Mouse (Mus musculus): ENCODE results near the gene Rexo4. TPM values are rescaled to one million over a fixed set of nuclear protein-coding genes. Genes with fewer than 3 reads are reported as not detected.

The Rexo4 gene
- polyA plus RNA-seq, 1 experiment from 2014 or later: 53.9 TPM

GRCm38 (mm10) chr2:26919684-26920083 lies 44.5 kb downstream of the Rexo4 start:
- H3K9me3 ChIP-seq (ENCODE audit: control insufficient read depth, low read length): no peaks in the 10 kb centered on the region
- no peak overlapping the region for H3K4me2 ChIP-seq (ENCODE audit: low read depth, low read length, severe bottlenecking)
- WGBS: 92% methylated on average over 3 of the region's 3 CpGs
- peaks cover 14% of the 10 kb centered on the region for H3K4me1 ChIP-seq (replicated peaks; ENCODE audit: control insufficient read depth, insufficient read depth, low read length)
- no peak overlapping the region for H3K27ac ChIP-seq (ENCODE audit: low read depth, low read length)
- H3K36me3 ChIP-seq (ENCODE audit: control insufficient read depth, insufficient read depth, low read length): peaks cover 19% of the 10 kb centered on the region
- DNase-seq (ENCODE audit: low spot score) (no peak), ATAC-seq (replicated peaks; ENCODE audit: low FRiP score) (no peak)
- no peak overlapping the region for H3K4me3 ChIP-seq (ENCODE audit: low read depth, low read length)
- H3K27me3 ChIP-seq (ENCODE audit: control insufficient read depth, insufficient read depth, low read length): no peaks in the 10 kb centered on the region
- no peak overlapping the region for H3K9ac ChIP-seq (ENCODE audit: low read length)

GRCm38 (mm10) chr2:26916738-26917137 lies 47.4 kb downstream of the Rexo4 start:
- Histone ChIP-seq H3K4me2 (ENCODE audit: low read depth, low read length, severe bottlenecking) (peak overlapping the region; percentile 99), H3K27me3 (ENCODE audit: control insufficient read depth, insufficient read depth, low read length) (no peaks in the 10 kb centered on the region), H3K27ac (ENCODE audit: low read depth, low read length) (no peak overlapping the region; the same call in 1 of the 2 replicates), H3K4me1 (replicated peaks; ENCODE audit: control insufficient read depth, insufficient read depth, low read length) (peaks cover 19% of the 10 kb centered on the region), H3K36me3 (ENCODE audit: control insufficient read depth, insufficient read depth, low read length) (peaks cover 34% of the 10 kb centered on the region), H3K9me3 (ENCODE audit: control insufficient read depth, low read length) (no peaks in the 10 kb centered on the region), H3K9ac (ENCODE audit: low read length) (peak overlapping the region; percentile 76), H3K4me3 (ENCODE audit: low read depth, low read length) (peak overlapping the region; percentile 58)
- ATAC-seq (replicated peaks; ENCODE audit: low FRiP score): peak; percentile 28; the same call in 1 of the 2 replicates
- DNase-seq (ENCODE audit: low spot score): no peak
- WGBS: 4% methylated on average over 13 of the region's 13 CpGs

- DNase-seq (ENCODE audit: low spot score) (peak; percentile 85), ATAC-seq (replicated peaks; ENCODE audit: low FRiP score) (peak; percentile 82)
- Histone ChIP-seq H3K27me3 (ENCODE audit: control insufficient read depth, insufficient read depth, low read length) (no peaks in the 10 kb centered on the region), H3K9ac (ENCODE audit: low read length) (peak within 1 kb of the TSS; percentile 76), H3K4me2 (ENCODE audit: low read depth, low read length, severe bottlenecking) (peak within 1 kb of the TSS; percentile 99), H3K4me3 (ENCODE audit: low read depth, low read length) (peak within 1 kb of the TSS; percentile 58), H3K4me1 (replicated peaks; ENCODE audit: control insufficient read depth, insufficient read depth, low read length) (peaks cover 19% of the 10 kb centered on the region), H3K9me3 (ENCODE audit: control insufficient read depth, low read length) (no peaks in the 10 kb centered on the region), H3K36me3 (ENCODE audit: control insufficient read depth, insufficient read depth, low read length) (peaks cover 33% of the 10 kb centered on the region), H3K27ac (ENCODE audit: low read depth, low read length) (no peak within 1 kb of the TSS; the same call in 1 of the 2 replicates)
- WGBS: 2% methylated on average over 47 of the region's 47 CpGs
Measured at GRCm38 (mm10) chr2:26915927-26916728, 48.1 kb downstream of the Rexo4 start, which contains the start of the genes Surf2 and Surf1. Gene Surf2, plus strand, starts transcription at chr2:26916367. Gene Surf1, minus strand, starts transcription at chr2:26916530.

GRCm38 (mm10) chr2:26914148-26914941 lies 49.8 kb downstream of the Rexo4 start:
- H3K4me1 ChIP-seq (replicated peaks; ENCODE audit: control insufficient read depth, insufficient read depth, low read length): peaks cover 19% of the 10 kb centered on the region
- peaks cover 24% of the 10 kb centered on the region; the same call in 1 of the 2 replicates for H3K36me3 ChIP-seq (ENCODE audit: control insufficient read depth, insufficient read depth, low read length)
- 68% methylated on average over 8 of the region's 8 CpGs for WGBS
- no peaks in the 10 kb centered on the region for H3K9me3 ChIP-seq (ENCODE audit: control insufficient read depth, low read length)
- H3K27me3 ChIP-seq (ENCODE audit: control insufficient read depth, insufficient read depth, low read length): no peaks in the 10 kb centered on the region
- H3K27ac ChIP-seq (ENCODE audit: low read depth, low read length): no peak overlapping the region
- H3K9ac ChIP-seq (ENCODE audit: low read length): no peak overlapping the region
- no peak overlapping the region for H3K4me3 ChIP-seq (ENCODE audit: low read depth, low read length)
- ATAC-seq (replicated peaks; ENCODE audit: low FRiP score) (no peak), DNase-seq (ENCODE audit: low spot score) (no peak)
- no peak overlapping the region for H3K4me2 ChIP-seq (ENCODE audit: low read depth, low read length, severe bottlenecking)

- Histone ChIP-seq H3K9me3 (ENCODE audit: control insufficient read depth, low read length) (no peaks in the 10 kb centered on the region), H3K36me3 (ENCODE audit: control insufficient read depth, insufficient read depth, low read length) (peaks cover 21% of the 10 kb centered on the region; the same call in 1 of the 2 replicates), H3K4me2 (ENCODE audit: low read depth, low read length, severe bottlenecking) (no peak overlapping the region), H3K4me3 (ENCODE audit: low read depth, low read length) (no peak overlapping the region), H3K27ac (ENCODE audit: low read depth, low read length) (no peak overlapping the region), H3K4me1 (replicated peaks; ENCODE audit: control insufficient read depth, insufficient read depth, low read length) (peaks cover 22% of the 10 kb centered on the region), H3K27me3 (ENCODE audit: control insufficient read depth, insufficient read depth, low read length) (no peaks in the 10 kb centered on the region), H3K9ac (ENCODE audit: low read length) (no peak overlapping the region)
- ATAC-seq (replicated peaks; ENCODE audit: low FRiP score) (no peak), DNase-seq (ENCODE audit: low spot score) (no peak)
- WGBS: 85% methylated on average over 17 of the region's 17 CpGs
Measured at GRCm38 (mm10) chr2:26913416-26914147, 50.6 kb downstream of the Rexo4 start.

- DNase-seq (ENCODE audit: low spot score) (no peak), ATAC-seq (replicated peaks; ENCODE audit: low FRiP score) (no peak)
- WGBS: 82% methylated on average over 5 of the region's 5 CpGs
- peak overlapping the region; percentile 93 for H3K4me3 ChIP-seq (ENCODE audit: low read depth, low read length)
- H3K27me3 ChIP-seq (ENCODE audit: control insufficient read depth, insufficient read depth, low read length): no peaks in the 10 kb centered on the region
- H3K9ac ChIP-seq (ENCODE audit: low read length): peak overlapping the region; percentile 95
- no peak overlapping the region for H3K27ac ChIP-seq (ENCODE audit: low read depth, low read length)
- H3K9me3 ChIP-seq (ENCODE audit: control insufficient read depth, low read length): no peaks in the 10 kb centered on the region
- H3K4me1 ChIP-seq (replicated peaks; ENCODE audit: control insufficient read depth, insufficient read depth, low read length): peaks cover 18% of the 10 kb centered on the region
- H3K4me2 ChIP-seq (ENCODE audit: low read depth, low read length, severe bottlenecking): peak overlapping the region; percentile 98
- peaks cover 24% of the 10 kb centered on the region; the same call in 1 of the 2 replicates for H3K36me3 ChIP-seq (ENCODE audit: control insufficient read depth, insufficient read depth, low read length)
Measured at GRCm38 (mm10) chr2:26912253-26912770, 51.9 kb downstream of the Rexo4 start.

GRCm38 (mm10) chr2:26910994-26911765 lies 53.0 kb downstream of the Rexo4 start:
- peaks cover 24% of the 10 kb centered on the region; the same call in 1 of the 2 replicates for H3K36me3 ChIP-seq (ENCODE audit: control insufficient read depth, insufficient read depth, low read length)
- WGBS: 4% methylated on average over 37 of the region's 37 CpGs
- peak overlapping the region; percentile 95 for H3K9ac ChIP-seq (ENCODE audit: low read length)
- ATAC-seq (replicated peaks; ENCODE audit: low FRiP score) (peak; percentile 43), DNase-seq (ENCODE audit: low spot score) (peak; percentile 85)
- H3K4me2 ChIP-seq (ENCODE audit: low read depth, low read length, severe bottlenecking): peak overlapping the region; percentile 98
- H3K27me3 ChIP-seq (ENCODE audit: control insufficient read depth, insufficient read depth, low read length): no peaks in the 10 kb centered on the region
- H3K4me1 ChIP-seq (replicated peaks; ENCODE audit: control insufficient read depth, insufficient read depth, low read length): peaks cover 15% of the 10 kb centered on the region
- H3K4me3 ChIP-seq (ENCODE audit: low read depth, low read length): peak overlapping the region; percentile 93
- peak overlapping the region; percentile 85 for H3K27ac ChIP-seq (ENCODE audit: low read depth, low read length)
- no peaks in the 10 kb centered on the region for H3K9me3 ChIP-seq (ENCODE audit: control insufficient read depth, low read length)
